Mouse (Mus musculus) heart, embryonic 11.5 days (tissue): Measurements from ENCODE around the gene Dcp1a. TPM values are rescaled to one million over a fixed set of nuclear protein-coding genes. Genes with fewer than 3 reads are reported as not detected.
A peak's percentile ranks its signal among the peaks of the same experiment; 100 is the strongest.

Experiments
- ATAC-seq: fragments of 200-750 bp; cut with Nextera tagmentation; replicated peaks from 2 replicates; pipeline ENCODE4 v1.8.0; 2017; ENCODE audit warnings: moderate library complexity; ENCODE audit not compliant: insufficient number of reproducible peaks, low FRiP score, low TSS enrichment
- H3K27ac ChIP-seq: fragments of 300-500 bp; sonication (generic); 2 replicates; pipeline ENCODE4 v1.5.1; 2014; ENCODE audit warnings: mild to moderate bottlenecking, low read depth, low read length
- H3K27me3 ChIP-seq: fragments of 300-500 bp; sonication (generic); 2 replicates; pipeline ENCODE4 v1.6.1; 2014; ENCODE audit warnings: mild to moderate bottlenecking, low read length, mixed read lengths; ENCODE audit not compliant: control insufficient read depth, insufficient read depth
- H3K36me3 ChIP-seq: fragments of 300-500 bp; sonication (generic); 2 replicates; pipeline ENCODE4 v1.6.1; 2014; ENCODE audit warnings: mild to moderate bottlenecking, low read length, moderate library complexity, mixed read lengths; ENCODE audit not compliant: control insufficient read depth, insufficient read depth
- H3K4me1 ChIP-seq: fragments of 300-500 bp; sonication (generic); 2 replicates; pipeline ENCODE4 v1.6.1; 2014; ENCODE audit warnings: low read length; ENCODE audit not compliant: control insufficient read depth, insufficient read depth
- H3K4me2 ChIP-seq: fragments of 300-500 bp; sonication (generic); 2 replicates; pipeline ENCODE4 v1.6.1; 2014; ENCODE audit warnings: mild to moderate bottlenecking, moderate library complexity
- H3K4me3 ChIP-seq: fragments of 300-500 bp; sonication (generic); 2 replicates; pipeline ENCODE4 v1.5.1; 2014; ENCODE audit warnings: low read depth, low read length
- H3K9ac ChIP-seq: fragments of 300-500 bp; sonication (generic); 2 replicates; pipeline ENCODE4 v1.6.1; 2014; ENCODE audit warnings: mild to moderate bottlenecking, low read depth, low read length, moderate library complexity
- H3K9me3 ChIP-seq: fragments of 300-500 bp; sonication (generic); replicated peaks from 2 replicates; pipeline ENCODE4 v1.6.1; 2016; ENCODE audit warnings: low read length; ENCODE audit not compliant: control insufficient read depth
- WGBS: fragments of 180-500 bp; shearing (Covaris S2); extraction: QIAGEN DNeasy Blood & Tissue Kit; methylation state at CpG from one replicate; pipeline ENCODE4 v1.1.7; 2014; ENCODE audit not compliant: insufficient replicate concordance; 5-methylcytosine and 5-hydroxymethylcytosine counted together
- microRNA-seq: library from miRNA; unstranded; fragments of <30 nt; microRNA quantifications from one replicate; pipeline ENCODE4, GENCODE M21; 2016; ENCODE audit warnings: borderline number of aligned reads
- polyA plus RNA-seq: library from polyadenylated mRNA; unstranded; fragments of >200 nt; fragmentation: Nextera tagmentation; extraction: Ambion mirVana; gene quantifications from 2 replicates; pipeline ENCODE4 v1.2.1, GENCODE M21; 2014

Dcp1a gene
- polyA plus RNA-seq, 1 experiment from 2014 or later, result 21.2 TPM

DNA sequence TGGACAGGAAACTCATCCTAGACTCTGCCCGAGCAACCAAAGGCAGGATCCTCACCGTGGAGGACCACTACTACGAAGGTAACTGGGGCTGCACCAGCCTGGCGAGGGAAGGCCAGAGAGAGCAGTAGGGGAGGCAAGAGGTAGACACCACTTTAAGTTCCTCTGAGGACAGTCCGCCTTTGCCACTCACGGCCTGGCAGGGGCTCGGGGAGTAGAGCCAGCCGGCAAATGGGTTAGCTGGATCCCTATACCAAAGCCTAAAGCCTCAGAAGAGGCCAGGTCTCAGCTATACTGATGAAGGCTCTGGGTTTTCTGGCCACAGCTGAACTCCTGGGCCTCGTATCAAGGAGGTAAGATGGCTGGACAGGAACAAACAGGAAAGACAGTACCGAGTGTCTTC is 92.9 kb downstream of the Dcp1a start:
- Histone ChIP-seq H3K4me2 (no peak overlapping the region), H3K9ac (no peak overlapping the region), H3K4me1 (peaks cover 3% of the 10 kb centered on the region), H3K27me3 (no peaks in the 10 kb centered on the region), H3K27ac (no peak overlapping the region), H3K36me3 (peaks cover 56% of the 10 kb centered on the region), H3K9me3 (no peaks in the 10 kb centered on the region), H3K4me3 (no peak overlapping the region)
- ATAC-seq, result no peak
- 81% methylated on average over 10 of the region's 10 CpGs for WGBS

- WGBS, result 71% methylated on average over 8 of the region's 8 CpGs
- no peak for ATAC-seq
- no peaks in the 10 kb centered on the region for H3K9me3 ChIP-seq
- H3K4me3 ChIP-seq, result no peak overlapping the region
- no peak overlapping the region for H3K9ac ChIP-seq
- H3K27ac ChIP-seq, result no peak overlapping the region
- peaks cover 3% of the 10 kb centered on the region for H3K4me1 ChIP-seq
- no peak overlapping the region for H3K4me2 ChIP-seq
- peaks cover 49% of the 10 kb centered on the region for H3K36me3 ChIP-seq
- no peaks in the 10 kb centered on the region for H3K27me3 ChIP-seq
These were observed 93.9 kb downstream of the Dcp1a start for GRCm38 (mm10) chr14:30573235-30573634.

GRCm38 (mm10) chr14:30573983-30574584 is 94.7 kb downstream of the Dcp1a start:
- Histone ChIP-seq H3K4me2 (no peak overlapping the region), H3K9ac (no peak overlapping the region), H3K9me3 (no peaks in the 10 kb centered on the region), H3K4me1 (peaks cover 3% of the 10 kb centered on the region), H3K36me3 (peaks cover 41% of the 10 kb centered on the region), H3K4me3 (no peak overlapping the region), H3K27ac (no peak overlapping the region), H3K27me3 (no peaks in the 10 kb centered on the region)
- no peak for ATAC-seq
- 60% methylated on average over 6 of the region's 6 CpGs for WGBS

DNA sequence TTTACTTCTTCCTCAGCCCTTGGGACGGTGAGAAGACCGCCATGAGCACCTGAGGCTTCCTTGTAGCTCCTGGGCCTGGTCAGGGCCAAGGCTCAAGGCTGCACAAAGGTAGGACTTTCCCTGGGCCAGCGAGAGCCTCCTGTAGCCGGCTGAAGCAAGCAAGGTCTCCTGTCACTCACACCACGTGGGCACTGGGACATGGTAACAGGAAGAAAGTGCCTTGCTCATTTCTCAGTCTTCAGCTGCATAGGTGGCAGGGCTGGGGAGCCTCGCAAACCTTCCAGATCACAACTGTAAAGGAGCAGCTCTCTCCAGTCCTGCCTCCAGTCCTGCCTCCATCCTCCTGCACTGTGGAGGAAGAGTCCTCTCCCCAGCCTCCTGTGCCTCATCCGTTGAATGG is 96.5 kb downstream of the Dcp1a start:
- Histone ChIP-seq H3K9ac (no peak overlapping the region), H3K27ac (no peak overlapping the region; the same call in 1 of the 2 replicates)
- 65% methylated on average over 7 of the region's 7 CpGs for WGBS

DNA sequence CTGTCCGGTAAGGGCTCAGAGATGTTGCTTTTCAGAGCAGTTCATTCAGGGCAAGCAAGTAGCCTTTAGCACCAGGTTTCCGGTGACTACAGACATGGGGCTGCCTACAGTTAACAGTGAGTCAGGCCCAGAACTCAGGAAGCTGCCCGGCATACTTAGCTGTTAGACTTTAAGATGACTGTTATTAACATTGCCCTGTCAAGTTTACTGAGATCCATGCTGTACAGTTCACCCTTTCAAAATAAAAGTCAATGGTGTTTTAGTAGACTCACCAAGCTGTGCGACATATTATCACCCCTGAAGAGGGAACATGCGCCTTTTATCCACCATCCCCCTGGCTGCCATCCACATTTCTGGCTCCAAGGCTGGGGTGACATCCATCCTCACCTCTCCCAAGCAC is 96.9 kb downstream of the Dcp1a start:
- no peak overlapping the region for H3K9ac ChIP-seq

More for the DNA sequence above, 96.5 kb downstream of the Dcp1a start:
- no peak for ATAC-seq
- no peaks in the 10 kb centered on the region for H3K27me3 ChIP-seq
- H3K9me3 ChIP-seq, result no peaks in the 10 kb centered on the region
- no peak overlapping the region for H3K4me2 ChIP-seq
- H3K4me1 ChIP-seq, result peaks cover 3% of the 10 kb centered on the region
- peaks cover 29% of the 10 kb centered on the region for H3K36me3 ChIP-seq
- H3K4me3 ChIP-seq, result no peak overlapping the region

More for the DNA sequence above, 96.9 kb downstream of the Dcp1a start:
- no peaks in the 10 kb centered on the region for H3K9me3 ChIP-seq
- H3K36me3 ChIP-seq, result peaks cover 24% of the 10 kb centered on the region
- no peak overlapping the region for H3K4me2 ChIP-seq
- H3K27ac ChIP-seq, result no peak overlapping the region
- no peaks in the 10 kb centered on the region for H3K27me3 ChIP-seq
- ATAC-seq, result no peak
- WGBS, result 51% methylated on average over 5 of the region's 5 CpGs
- H3K4me1 ChIP-seq, result peaks cover 3% of the 10 kb centered on the region
- H3K4me3 ChIP-seq, result no peak overlapping the region

Small RNA genes lying within 50 kb of the gene (microRNA-seq; reads per million reads assigned to microRNA genes)
- 3.7 reads per million, percentile 33 among the genes with 10 or more reads in this experiment for gene Mir3076

Other genes starting within 250 kb of the Dcp1a start
- 9.7 and 17.5 TPM in 2 replicates for gene Cacna1d, start 11.9 kb downstream of the Dcp1a start, polyA plus RNA-seq
- gene Tkt, start 68.8 kb downstream of the Dcp1a start, polyA plus RNA-seq, result 38.6 and 54.6 TPM in 2 replicates
- gene Prkcd, start 146.7 kb downstream of the Dcp1a start, polyA plus RNA-seq, result 25.5 and 28.1 TPM in 2 replicates
- gene Rft1, start 174.8 kb downstream of the Dcp1a start, polyA plus RNA-seq, result 10.3 and 12.3 TPM in 2 replicates
- gene Sfmbt1, start 235.3 kb downstream of the Dcp1a start, polyA plus RNA-seq, result 12.0 and 13.2 TPM in 2 replicates